Mouse (Mus musculus): ENCODE measurements around the gene Exo5. TPM values are rescaled to one million over a fixed set of nuclear protein-coding genes. Genes with fewer than 3 reads are reported as not detected.

Exo5 gene
- polyA plus RNA-seq, 1 experiment, result 10.9 TPM

DNA sequence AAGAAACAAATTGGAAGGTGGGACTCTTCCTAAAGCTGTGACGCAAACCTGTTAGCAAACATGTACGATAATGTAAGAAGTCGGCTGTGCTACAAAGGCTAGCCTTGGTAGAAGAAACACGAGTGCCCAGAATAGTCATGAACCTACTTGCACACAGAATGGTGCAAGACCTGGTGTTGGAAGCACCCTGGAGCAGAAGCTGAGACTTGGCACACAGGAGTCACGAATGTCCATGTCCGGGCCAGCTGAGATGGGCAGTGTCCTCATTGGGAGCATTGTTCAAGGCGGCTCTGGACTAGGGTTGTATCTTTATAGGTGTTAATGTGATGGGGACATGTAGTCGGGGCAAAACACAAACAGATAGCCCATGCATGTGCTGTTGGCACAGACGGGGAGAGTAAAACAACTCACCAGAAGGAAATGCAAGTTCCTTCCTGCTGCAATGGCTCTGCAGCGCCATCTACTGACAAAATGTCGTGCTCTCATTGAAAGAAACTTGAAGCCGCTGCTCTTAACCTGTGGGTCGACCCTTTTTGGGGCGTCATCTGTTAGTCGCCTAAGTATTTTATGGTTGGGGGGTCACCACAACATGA lies 15.2 kb downstream of the Exo5 start:
- peak; percentile 68; the same call in 1 of the 2 replicates for TF ChIP-seq CTCF (IDR thresholded peaks at IDR 0.05; ENCODE audit: control insufficient read depth, insufficient read depth, insufficient replicate concordance, low read depth, low read length)
- TF ChIP-seq POLR2A (IDR thresholded peaks at IDR 0.05; ENCODE audit: control insufficient read depth, low read depth, low read length), result no peak
- no peaks in the 10 kb centered on the region for H3K4me1 ChIP-seq (ENCODE audit: control insufficient read depth, insufficient read depth, low read length)
- H3K4me3 ChIP-seq (ENCODE audit: control insufficient read depth, low read depth, low read length), result no peak overlapping the region
- no peaks in the 10 kb centered on the region for H3K36me3 ChIP-seq (ENCODE audit: control insufficient read depth, insufficient read depth, low read length)
- H3K27me3 ChIP-seq (ENCODE audit: control insufficient read depth, insufficient read depth, low read length), result no peaks in the 10 kb centered on the region
- no peak overlapping the region for H3K27ac ChIP-seq (ENCODE audit: control insufficient read depth, insufficient read depth, low read depth, low read length)

DNA sequence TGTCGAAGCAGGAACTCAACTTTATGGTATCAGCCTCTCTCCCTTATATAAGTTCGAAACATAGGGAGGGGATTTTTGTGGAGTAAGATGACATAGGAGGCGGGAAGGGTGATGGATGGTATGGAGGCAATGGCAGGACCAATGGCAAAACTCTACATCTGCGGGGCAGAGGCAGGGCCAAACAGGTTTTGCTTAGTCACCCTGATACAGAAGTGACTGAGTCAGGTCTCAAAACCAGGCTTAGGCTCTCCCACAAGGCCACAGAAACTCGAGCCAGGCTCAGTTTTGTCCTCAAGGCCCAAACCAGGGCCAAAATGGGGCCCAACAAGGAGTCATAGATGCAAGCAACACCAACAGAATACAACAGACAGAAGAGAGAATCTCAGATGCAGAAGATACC lies 19.2 kb downstream of the Exo5 start:
- Histone ChIP-seq H3K27me3 (ENCODE audit: control insufficient read depth, insufficient read depth, low read length) (no peaks in the 10 kb centered on the region), H3K4me1 (ENCODE audit: control insufficient read depth, insufficient read depth, low read length) (no peaks in the 10 kb centered on the region), H3K36me3 (ENCODE audit: control insufficient read depth, insufficient read depth, low read length) (no peaks in the 10 kb centered on the region), H3K27ac (ENCODE audit: control insufficient read depth, insufficient read depth, low read depth, low read length) (no peak overlapping the region), H3K4me3 (ENCODE audit: control insufficient read depth, low read depth, low read length) (no peak overlapping the region)
- TF ChIP-seq CTCF (IDR thresholded peaks at IDR 0.05; ENCODE audit: control insufficient read depth, insufficient read depth, insufficient replicate concordance, low read depth, low read length) (no peak), POLR2A (IDR thresholded peaks at IDR 0.05; ENCODE audit: control insufficient read depth, low read depth, low read length) (no peak)

DNA sequence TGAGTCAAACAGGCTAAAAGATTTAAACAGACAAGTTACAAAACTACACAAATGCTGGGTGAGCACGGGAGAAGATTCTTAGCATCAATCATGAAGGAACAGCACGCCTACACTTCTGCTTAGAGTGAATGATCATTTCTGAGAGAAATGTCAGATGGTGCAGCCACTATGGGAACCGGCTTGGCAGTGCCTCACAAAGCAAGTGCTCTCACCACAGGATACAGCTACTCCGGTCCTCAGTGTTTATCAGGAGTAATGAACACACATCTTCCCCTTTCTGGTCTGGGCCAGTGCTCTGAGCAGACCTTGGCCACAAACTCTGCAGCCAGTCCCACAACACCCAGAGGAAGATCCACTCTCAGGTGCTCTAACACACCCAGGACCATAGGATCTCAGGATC lies 20.3 kb downstream of the Exo5 start:
- H3K4me3 ChIP-seq (ENCODE audit: control insufficient read depth, low read depth, low read length), result no peak overlapping the region
- no peaks in the 10 kb centered on the region for H3K36me3 ChIP-seq (ENCODE audit: control insufficient read depth, insufficient read depth, low read length)
- no peak overlapping the region for H3K27ac ChIP-seq (ENCODE audit: control insufficient read depth, insufficient read depth, low read depth, low read length)
- TF ChIP-seq POLR2A (IDR thresholded peaks at IDR 0.05; ENCODE audit: control insufficient read depth, low read depth, low read length) (no peak), CTCF (IDR thresholded peaks at IDR 0.05; ENCODE audit: control insufficient read depth, insufficient read depth, insufficient replicate concordance, low read depth, low read length) (no peak)
- H3K4me1 ChIP-seq (ENCODE audit: control insufficient read depth, insufficient read depth, low read length), result no peaks in the 10 kb centered on the region
- H3K27me3 ChIP-seq (ENCODE audit: control insufficient read depth, insufficient read depth, low read length), result no peaks in the 10 kb centered on the region

DNA sequence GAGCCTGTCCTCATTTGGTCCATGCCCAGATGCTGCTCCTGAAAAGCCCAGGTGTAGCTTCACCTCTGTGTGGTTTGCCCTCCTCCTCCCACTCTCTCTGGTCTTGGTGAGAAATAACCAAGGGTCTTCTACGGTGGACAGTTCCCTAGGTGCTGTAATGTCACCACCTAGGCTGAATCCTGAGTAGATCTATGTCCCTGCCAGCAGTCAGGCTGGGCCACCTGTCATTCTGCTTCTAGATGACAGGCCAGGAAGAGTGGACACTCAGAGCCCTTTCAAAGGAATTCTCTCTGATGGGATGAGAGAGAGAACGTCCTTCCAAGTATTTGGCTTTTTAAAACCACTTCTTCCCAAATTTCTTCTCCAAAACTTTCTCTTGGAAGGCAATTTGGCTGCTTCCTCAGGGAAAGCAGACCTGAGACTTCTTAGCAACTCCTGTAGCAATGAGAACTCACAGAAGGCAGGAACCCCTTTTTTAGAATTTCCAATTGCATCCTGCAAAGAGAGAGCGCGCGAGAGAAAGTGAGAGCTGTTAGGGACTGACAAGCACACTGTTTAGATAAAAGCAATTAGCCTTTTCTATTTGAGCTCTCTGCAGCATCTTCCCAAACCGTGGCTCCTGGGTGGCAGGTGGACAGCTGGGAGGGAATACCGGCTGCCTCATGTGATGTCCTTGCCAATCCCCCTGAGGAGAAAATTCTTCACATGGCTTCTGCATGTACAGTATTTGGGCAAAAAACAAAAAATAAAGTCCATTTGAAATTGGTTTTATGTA lies 28.8 kb downstream of the Exo5 start:
- Histone ChIP-seq H3K27ac (ENCODE audit: control insufficient read depth, insufficient read depth, low read depth, low read length) (no peak overlapping the region), H3K27me3 (ENCODE audit: control insufficient read depth, insufficient read depth, low read length) (no peaks in the 10 kb centered on the region), H3K4me1 (ENCODE audit: control insufficient read depth, insufficient read depth, low read length) (no peaks in the 10 kb centered on the region; the same call in 1 of the 2 replicates), H3K4me3 (ENCODE audit: control insufficient read depth, low read depth, low read length) (no peak overlapping the region), H3K36me3 (ENCODE audit: control insufficient read depth, insufficient read depth, low read length) (no peaks in the 10 kb centered on the region; the same call in 1 of the 2 replicates)
- no peak for TF ChIP-seq CTCF (IDR thresholded peaks at IDR 0.05; ENCODE audit: control insufficient read depth, insufficient read depth, insufficient replicate concordance, low read depth, low read length)
- TF ChIP-seq POLR2A (IDR thresholded peaks at IDR 0.05; ENCODE audit: control insufficient read depth, low read depth, low read length), result no peak

DNA sequence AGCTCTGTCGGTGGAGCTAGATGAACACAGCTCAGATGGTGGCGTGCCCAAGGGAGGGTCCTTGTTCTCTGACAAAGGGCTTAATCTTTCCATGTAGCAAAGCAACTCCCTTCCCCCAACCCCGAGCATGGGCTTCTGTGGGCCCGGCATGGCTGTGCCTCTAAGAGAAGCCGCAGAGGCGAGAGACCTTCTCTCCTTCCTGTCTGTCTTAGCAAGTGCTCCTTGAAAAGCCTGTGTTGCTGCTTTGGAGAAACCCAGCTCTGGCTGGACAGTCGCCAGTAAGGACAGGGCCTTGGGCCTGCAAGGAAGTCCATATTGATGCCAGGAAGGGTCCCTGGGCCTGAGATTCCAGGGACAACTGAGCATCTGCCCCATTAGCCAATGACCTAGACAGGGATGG lies 29.6 kb downstream of the Exo5 start:
- no peak overlapping the region for H3K4me3 ChIP-seq (ENCODE audit: control insufficient read depth, low read depth, low read length)
- H3K27me3 ChIP-seq (ENCODE audit: control insufficient read depth, insufficient read depth, low read length), result no peaks in the 10 kb centered on the region
- no peak overlapping the region for H3K27ac ChIP-seq (ENCODE audit: control insufficient read depth, insufficient read depth, low read depth, low read length)
- H3K36me3 ChIP-seq (ENCODE audit: control insufficient read depth, insufficient read depth, low read length), result no peaks in the 10 kb centered on the region; the same call in 1 of the 2 replicates
- no peaks in the 10 kb centered on the region; the same call in 1 of the 2 replicates for H3K4me1 ChIP-seq (ENCODE audit: control insufficient read depth, insufficient read depth, low read length)
- TF ChIP-seq CTCF (IDR thresholded peaks at IDR 0.05; ENCODE audit: control insufficient read depth, insufficient read depth, insufficient replicate concordance, low read depth, low read length) (no peak), POLR2A (IDR thresholded peaks at IDR 0.05; ENCODE audit: control insufficient read depth, low read depth, low read length) (no peak)

DNA sequence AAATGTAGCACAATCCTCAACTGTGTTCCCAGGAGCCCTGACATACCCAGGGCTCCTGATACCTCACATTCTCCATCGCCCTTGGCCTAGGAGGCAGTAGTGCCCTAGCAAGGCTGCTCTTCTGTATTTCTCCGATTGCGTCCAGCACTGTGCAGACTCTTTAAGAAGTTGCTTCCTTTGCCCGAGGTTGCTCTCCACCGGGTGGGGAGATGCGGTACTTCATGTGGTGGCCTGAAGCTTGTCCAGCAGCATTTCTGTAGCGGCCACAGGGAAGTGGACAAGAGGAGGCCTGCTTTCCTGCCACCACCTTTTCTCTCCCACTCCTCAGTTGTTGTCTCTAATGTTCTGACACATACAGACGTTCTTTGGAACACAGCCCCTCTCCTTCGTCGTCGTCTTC lies 30.2 kb downstream of the Exo5 start:
- Histone ChIP-seq H3K27ac (ENCODE audit: control insufficient read depth, insufficient read depth, low read depth, low read length) (no peak overlapping the region), H3K27me3 (ENCODE audit: control insufficient read depth, insufficient read depth, low read length) (no peaks in the 10 kb centered on the region), H3K4me3 (ENCODE audit: control insufficient read depth, low read depth, low read length) (no peak overlapping the region), H3K4me1 (ENCODE audit: control insufficient read depth, insufficient read depth, low read length) (no peaks in the 10 kb centered on the region; the same call in 1 of the 2 replicates), H3K36me3 (ENCODE audit: control insufficient read depth, insufficient read depth, low read length) (no peaks in the 10 kb centered on the region; the same call in 1 of the 2 replicates)
- no peak for TF ChIP-seq POLR2A (IDR thresholded peaks at IDR 0.05; ENCODE audit: control insufficient read depth, low read depth, low read length)
- TF ChIP-seq CTCF (IDR thresholded peaks at IDR 0.05; ENCODE audit: control insufficient read depth, insufficient read depth, insufficient replicate concordance, low read depth, low read length), result no peak

DNA sequence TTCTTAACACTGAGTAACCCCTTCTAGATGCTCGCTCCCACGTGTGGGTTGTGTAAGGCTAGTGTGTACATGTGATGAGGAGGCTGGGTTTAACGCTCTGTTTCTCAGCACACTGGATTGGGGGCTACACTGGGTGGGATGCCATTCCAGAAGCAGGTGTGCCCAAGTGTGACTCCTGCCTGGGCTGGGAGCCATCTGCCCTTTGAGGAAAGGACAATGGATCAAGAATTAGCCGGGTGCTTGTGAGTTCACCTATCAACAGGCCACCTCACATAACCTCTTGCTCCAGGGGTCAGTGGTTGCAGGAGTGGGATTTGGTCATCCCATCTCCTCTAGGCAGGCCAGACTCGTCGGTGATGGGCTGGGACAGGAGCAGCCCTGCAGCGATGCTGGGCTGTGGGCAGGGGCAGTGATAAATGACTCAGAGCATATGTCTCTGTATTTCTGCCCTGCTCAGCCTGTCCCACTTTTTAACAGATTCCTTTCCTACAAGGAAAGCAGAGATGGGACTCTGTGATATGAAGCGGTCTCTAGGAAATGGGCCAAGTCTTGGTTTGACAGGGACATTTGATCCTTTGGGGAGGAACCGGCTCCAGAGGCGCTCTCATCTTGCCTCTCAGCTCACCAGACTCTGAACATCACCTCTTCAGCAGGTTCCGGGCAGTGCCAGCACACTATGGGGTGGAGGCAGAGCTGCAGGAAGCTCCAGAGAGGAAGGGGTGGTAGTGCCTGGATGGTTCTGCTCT lies 31.0 kb downstream of the Exo5 start:
- Histone ChIP-seq H3K4me3 (ENCODE audit: control insufficient read depth, low read depth, low read length) (no peak overlapping the region), H3K27ac (ENCODE audit: control insufficient read depth, insufficient read depth, low read depth, low read length) (no peak overlapping the region), H3K36me3 (ENCODE audit: control insufficient read depth, insufficient read depth, low read length) (no peaks in the 10 kb centered on the region; the same call in 1 of the 2 replicates), H3K4me1 (ENCODE audit: control insufficient read depth, insufficient read depth, low read length) (no peaks in the 10 kb centered on the region; the same call in 1 of the 2 replicates), H3K27me3 (ENCODE audit: control insufficient read depth, insufficient read depth, low read length) (no peaks in the 10 kb centered on the region)
- TF ChIP-seq POLR2A (IDR thresholded peaks at IDR 0.05; ENCODE audit: control insufficient read depth, low read depth, low read length) (no peak), CTCF (IDR thresholded peaks at IDR 0.05; ENCODE audit: control insufficient read depth, insufficient read depth, insufficient replicate concordance, low read depth, low read length) (no peak)
